Mouse (Mus musculus) yolk sac, embryonic 10.5 days (tissue): ENCODE data around the gene Elmo1.
"Not testable (repeated sequence)": the region's sequence is repeated elsewhere in the genome, so short reads cannot be mapped to it uniquely, and the experiment has no call there.

Experiments used
- DNase-seq: peaks from one replicate; pipeline ENCODE4 v3.0.0-alpha.2; 2017; ENCODE audit warnings: low spot score

Elmo1 gene

DNA sequence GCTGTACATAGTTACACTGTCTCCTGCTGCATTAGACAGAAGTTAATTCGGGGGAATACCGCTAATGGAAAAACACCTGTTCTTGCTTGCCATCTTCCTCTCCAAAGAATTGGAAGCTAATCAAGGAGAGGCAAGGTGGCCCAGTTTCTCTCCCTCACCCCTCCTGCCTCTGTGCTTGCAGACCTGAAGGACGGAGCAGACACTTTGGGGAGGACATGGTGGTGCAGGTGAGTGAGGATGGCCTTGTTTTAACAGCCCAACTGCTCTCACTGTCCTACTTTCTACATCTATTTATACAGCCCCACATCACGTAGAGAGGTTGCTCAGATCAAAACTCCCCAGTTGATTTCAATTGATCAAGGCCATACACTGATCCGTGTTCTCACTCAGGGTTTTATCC lies 529.5 kb downstream of the Elmo1 start:
- no peak for DNase-seq

GRCm38 (mm10) chr13:20623071-20623850 lies 532.9 kb downstream of the Elmo1 start:
- DNase-seq = no peak

GRCm38 (mm10) chr13:20627796-20628195 lies 537.4 kb downstream of the Elmo1 start:
- DNase-seq = no peak

GRCm38 (mm10) chr13:20632477-20632876 lies 542.1 kb downstream of the Elmo1 start:
- DNase-seq = no peak

- not testable (repeated sequence) for DNase-seq
Observed at GRCm38 (mm10) chr13:20634679-20635078, 544.3 kb downstream of the Elmo1 start.

GRCm38 (mm10) chr13:20635646-20636045 lies 545.2 kb downstream of the Elmo1 start:
- no peak for DNase-seq
